Comparison of ENCODE assay signal across 15 mouse cellular contexts in genomic region chr11:6924476-6924875, GRCm38 (mm10).
DNase-seq lines count a peak whose midpoint lies in the region; ATAC-seq and TF ChIP-seq lines count a peak whose summit lies in the region.
"Had no signal": no experiment of that assay in that cellular context is flagged by ENCODE, and none has a peak within 500 bp of the region (broad histone marks: within the 10 kb centered on the region; RNA-seq: fewer than 3 reads in every experiment).

No protein-coding gene starts in this region.

- H3K9me3 ChIP-seq in intestine, embryonic 14.5 days (ENCODE audit: control insufficient read depth, low read length): no peaks in the 10 kb centered on the region
- no peaks in the 10 kb centered on the region for H3K9me3 ChIP-seq in intestine, postnatal 0 days (ENCODE audit: control insufficient read depth)
- no peaks in the 10 kb centered on the region for H3K9me3 ChIP-seq in midbrain, embryonic 13.5 days
- H3K9me3 ChIP-seq in midbrain, embryonic 14.5 days (ENCODE audit: control insufficient read depth, low read length): no peaks in the 10 kb centered on the region
- no peaks in the 10 kb centered on the region for H3K9me3 ChIP-seq in stomach, embryonic 15.5 days
- H3K9me3 ChIP-seq: midbrain, embryonic 10.5 days had no signal

- peak; percentile 53; the same call in 1 of the 2 replicates for ATAC-seq in intestine, embryonic 14.5 days (replicated peaks; ENCODE audit: low FRiP score, low TSS enrichment, low read depth)
- ATAC-seq in intestine, postnatal 0 days: no peak
- ATAC-seq in midbrain, embryonic 13.5 days: peak; percentile 43; the same call in 1 of the 2 replicates
- no peak for ATAC-seq in midbrain, embryonic 14.5 days (ENCODE audit: low FRiP score, low TSS enrichment)
- peak; percentile 50; the same call in 1 of the 2 replicates for ATAC-seq in stomach, embryonic 15.5 days (ENCODE audit: insufficient read depth, low FRiP score, low read depth)
- ATAC-seq: hindbrain, postnatal 0 days had no signal

- peak overlapping the region; percentile 26; the same call in 1 of the 2 replicates for H3K4me2 ChIP-seq in intestine, embryonic 14.5 days (ENCODE audit: low read length)
- H3K4me2 ChIP-seq in intestine, postnatal 0 days (replicated peaks; ENCODE audit: low read depth): no peak overlapping the region
- no peak overlapping the region for H3K4me2 ChIP-seq in midbrain, embryonic 13.5 days (replicated peaks)
- no peak overlapping the region for H3K4me2 ChIP-seq in midbrain, embryonic 14.5 days (ENCODE audit: low read length)
- H3K4me2 ChIP-seq in stomach, embryonic 15.5 days: peak overlapping the region; percentile 37; the same call in 1 of the 2 replicates

- no peaks in the 10 kb centered on the region for H3K36me3 ChIP-seq in intestine, embryonic 14.5 days (ENCODE audit: control insufficient read depth, insufficient read depth, low read length)
- no peaks in the 10 kb centered on the region for H3K36me3 ChIP-seq in intestine, postnatal 0 days (ENCODE audit: control insufficient read depth, insufficient read depth)
- no peaks in the 10 kb centered on the region for H3K36me3 ChIP-seq in midbrain, embryonic 13.5 days
- no peaks in the 10 kb centered on the region for H3K36me3 ChIP-seq in midbrain, embryonic 14.5 days (ENCODE audit: control insufficient read depth, insufficient read depth, low read length)
- H3K36me3 ChIP-seq in stomach, embryonic 15.5 days: no peaks in the 10 kb centered on the region
- H3K36me3 ChIP-seq: midbrain, embryonic 10.5 days had no signal

- TF ChIP-seq CTCF in intestine, postnatal 0 days (IDR thresholded peaks at IDR 0.05; ENCODE audit: low read depth): no peak

- H3K9ac ChIP-seq in intestine, embryonic 14.5 days (ENCODE audit: low read length): no peak overlapping the region
- H3K9ac ChIP-seq in intestine, postnatal 0 days (ENCODE audit: low read depth, low read length): no peak overlapping the region
- H3K9ac ChIP-seq in midbrain, embryonic 13.5 days (replicated peaks): no peak overlapping the region
- no peak overlapping the region for H3K9ac ChIP-seq in midbrain, embryonic 14.5 days (replicated peaks; ENCODE audit: low read length)
- no peak overlapping the region for H3K9ac ChIP-seq in stomach, embryonic 15.5 days
- H3K9ac ChIP-seq: liver, embryonic 14.5 days had no signal

- H3K27ac ChIP-seq in intestine, embryonic 14.5 days (ENCODE audit: low read depth): peak overlapping the region; percentile 34; the same call in 1 of the 2 replicates
- no peak overlapping the region for H3K27ac ChIP-seq in intestine, postnatal 0 days (ENCODE audit: low read depth, low read length)
- no peak overlapping the region for H3K27ac ChIP-seq in midbrain, embryonic 13.5 days
- no peak overlapping the region for H3K27ac ChIP-seq in midbrain, embryonic 14.5 days (replicated peaks; ENCODE audit: low read depth, low read length)
- peak overlapping the region; percentile 44; the same call in 1 of the 2 replicates for H3K27ac ChIP-seq in stomach, embryonic 15.5 days
- H3K27ac ChIP-seq: hindbrain, postnatal 0 days; left cerebral cortex, adult 2 months; liver, embryonic 14.5 days; midbrain, embryonic 10.5 days had no signal

- 31% methylated on average over 6 of the region's 6 CpGs for WGBS in intestine, embryonic 14.5 days
- 39% methylated on average over 6 of the region's 6 CpGs for WGBS in intestine, postnatal 0 days
- WGBS in midbrain, embryonic 13.5 days: 22% methylated on average over 6 of the region's 6 CpGs
- 26% methylated on average over 6 of the region's 6 CpGs for WGBS in midbrain, embryonic 14.5 days
- WGBS in stomach, embryonic 15.5 days: 16% methylated on average over 6 of the region's 6 CpGs

- no peak overlapping the region for H3K4me3 ChIP-seq in intestine, embryonic 14.5 days (ENCODE audit: low read depth, low read length)
- no peak overlapping the region for H3K4me3 ChIP-seq in intestine, postnatal 0 days (ENCODE audit: low read depth, low read length)
- no peak overlapping the region for H3K4me3 ChIP-seq in midbrain, embryonic 13.5 days (replicated peaks)
- no peak overlapping the region for H3K4me3 ChIP-seq in midbrain, embryonic 14.5 days (replicated peaks; ENCODE audit: low read depth, low read length)
- no peak overlapping the region for H3K4me3 ChIP-seq in stomach, embryonic 15.5 days (replicated peaks)
- H3K4me3 ChIP-seq: left cerebral cortex, adult 2 months; midbrain, embryonic 10.5 days had no signal

- no peaks in the 10 kb centered on the region for H3K27me3 ChIP-seq in intestine, embryonic 14.5 days (replicated peaks; ENCODE audit: control insufficient read depth, insufficient read depth, low read length)
- H3K27me3 ChIP-seq in intestine, postnatal 0 days (replicated peaks; ENCODE audit: control insufficient read depth, insufficient read depth, low read length): no peaks in the 10 kb centered on the region
- no peaks in the 10 kb centered on the region for H3K27me3 ChIP-seq in midbrain, embryonic 13.5 days
- H3K27me3 ChIP-seq in midbrain, embryonic 14.5 days (ENCODE audit: control insufficient read depth, insufficient read depth, low read length): no peaks in the 10 kb centered on the region
- no peaks in the 10 kb centered on the region for H3K27me3 ChIP-seq in stomach, embryonic 15.5 days (replicated peaks)

- peaks cover 7% of the 10 kb centered on the region for H3K4me1 ChIP-seq in intestine, embryonic 14.5 days (replicated peaks; ENCODE audit: control insufficient read depth, insufficient read depth, low read length)
- H3K4me1 ChIP-seq in intestine, postnatal 0 days (replicated peaks; ENCODE audit: control insufficient read depth, insufficient read depth, low read length): no peaks in the 10 kb centered on the region
- peaks cover 18% of the 10 kb centered on the region for H3K4me1 ChIP-seq in midbrain, embryonic 13.5 days (replicated peaks)
- 0 out of 2 replicates have a peak, but pooled peaks cover 10% of the 10 kb centered on the region for H3K4me1 ChIP-seq in midbrain, embryonic 14.5 days (ENCODE audit: control insufficient read depth, insufficient read depth, low read length)
- H3K4me1 ChIP-seq in stomach, embryonic 15.5 days: peaks cover 10% of the 10 kb centered on the region; the same call in 1 of the 2 replicates

- DNase-seq in embryo, embryonic 10.5 days (ENCODE audit: low spot score): peak; percentile 28
- DNase-seq in embryo, embryonic 9.5 days (ENCODE audit: extremely low spot score): no peak
- no peak for DNase-seq in intestine, embryonic 14.5 days (ENCODE audit: low spot score)
- no peak for DNase-seq in midbrain, embryonic 14.5 days
- no peak for DNase-seq in cerebellum, adult 9-10 months
- DNase-seq: adrenal gland, postnatal 10 days; gastrocnemius, postnatal 14 days; spleen, adult 18-20 months had no signal

Comparison
In these comparisons a context has a peak if more than half of its experiments do, and no peak if none do; other contexts are left out.
1. ATAC-seq: peak in intestine, embryonic 14.5 days (single experiment), midbrain, embryonic 13.5 days (single experiment) and stomach, embryonic 15.5 days (single experiment); none in intestine, postnatal 0 days (single experiment) and midbrain, embryonic 14.5 days (single experiment).
2. H3K27ac ChIP-seq: peak in intestine, embryonic 14.5 days (single experiment) and stomach, embryonic 15.5 days (single experiment); none in intestine, postnatal 0 days (single experiment), midbrain, embryonic 13.5 days (single experiment) and midbrain, embryonic 14.5 days (single experiment).
3. H3K4me2 ChIP-seq: peak in intestine, embryonic 14.5 days (single experiment) and stomach, embryonic 15.5 days (single experiment); none in intestine, postnatal 0 days (single experiment), midbrain, embryonic 13.5 days (single experiment) and midbrain, embryonic 14.5 days (single experiment).